Mouse (Mus musculus) right cerebral cortex, postnatal 4 days (tissue): ENCODE data around the gene Map2k5.

Experiments
- DNase-seq: peaks from one replicate; pipeline ENCODE4 v3.0.0-alpha.2; 2022

Map2k5 gene

DNA sequence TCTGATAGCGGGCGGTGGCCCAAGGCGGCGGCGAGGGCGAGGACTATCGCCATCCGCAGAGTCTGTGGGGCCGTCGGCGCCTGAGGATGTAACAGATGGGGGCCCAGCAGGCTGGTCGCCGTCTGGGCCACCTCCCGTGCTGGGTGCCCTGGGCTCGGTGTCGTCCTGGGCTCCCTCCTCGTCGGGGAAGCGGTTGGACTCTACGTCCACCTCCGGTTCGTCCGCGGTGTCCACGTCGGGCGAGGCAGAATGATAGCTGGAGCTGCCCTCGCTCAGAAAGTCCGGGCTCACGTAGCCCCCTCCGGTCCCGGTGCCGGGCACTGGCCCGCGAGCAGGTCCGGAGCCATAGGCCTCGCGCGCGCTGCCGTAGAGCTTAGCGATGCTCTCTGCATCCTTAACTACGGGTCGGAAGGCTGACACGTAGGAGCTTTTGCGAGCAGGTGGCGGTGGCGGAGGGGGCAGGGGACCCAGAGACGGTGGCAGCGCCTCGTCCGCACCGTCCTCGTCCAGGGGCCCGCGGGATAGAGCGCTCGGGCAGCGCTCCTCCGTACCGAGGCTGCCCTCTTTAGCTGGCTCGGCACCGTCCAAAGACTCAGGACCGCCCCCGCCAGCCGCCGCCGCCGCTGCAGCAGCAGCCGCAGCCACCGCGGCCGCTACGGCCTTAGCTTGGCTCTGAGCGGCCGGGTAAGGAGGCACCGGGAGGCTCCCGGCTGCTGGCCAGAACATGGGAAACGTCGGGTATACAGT, 233.0 kb downstream of the Map2k5 start:
- DNase-seq: no peak

GRCm38 (mm10) chr9:63143641-63144501, 233.8 kb downstream of the Map2k5 start:
- no peak for DNase-seq

DNA sequence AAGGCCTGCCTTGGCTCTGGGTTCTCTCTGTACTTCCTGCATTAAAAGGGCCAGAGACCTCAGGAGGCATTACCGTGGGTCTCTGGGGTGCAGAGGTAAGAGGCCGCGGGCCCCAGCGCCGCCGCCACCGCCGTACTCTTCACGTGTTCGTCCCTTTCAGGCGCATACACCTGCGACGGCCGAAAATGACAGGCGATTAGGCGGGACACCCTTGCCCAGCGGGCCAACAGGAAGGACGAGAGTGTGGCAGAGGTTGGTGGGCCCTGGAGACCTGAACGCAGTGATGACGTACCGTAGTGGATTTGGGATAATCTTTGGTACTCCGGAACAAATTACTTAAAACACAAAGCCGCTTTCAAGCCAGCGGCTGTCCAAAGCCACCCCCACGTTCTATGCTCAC, 234.5 kb downstream of the Map2k5 start:
- no peak for DNase-seq

- DNase-seq: no peak
Measured at GRCm38 (mm10) chr9:63142335-63143036, 235.2 kb downstream of the Map2k5 start.

DNA sequence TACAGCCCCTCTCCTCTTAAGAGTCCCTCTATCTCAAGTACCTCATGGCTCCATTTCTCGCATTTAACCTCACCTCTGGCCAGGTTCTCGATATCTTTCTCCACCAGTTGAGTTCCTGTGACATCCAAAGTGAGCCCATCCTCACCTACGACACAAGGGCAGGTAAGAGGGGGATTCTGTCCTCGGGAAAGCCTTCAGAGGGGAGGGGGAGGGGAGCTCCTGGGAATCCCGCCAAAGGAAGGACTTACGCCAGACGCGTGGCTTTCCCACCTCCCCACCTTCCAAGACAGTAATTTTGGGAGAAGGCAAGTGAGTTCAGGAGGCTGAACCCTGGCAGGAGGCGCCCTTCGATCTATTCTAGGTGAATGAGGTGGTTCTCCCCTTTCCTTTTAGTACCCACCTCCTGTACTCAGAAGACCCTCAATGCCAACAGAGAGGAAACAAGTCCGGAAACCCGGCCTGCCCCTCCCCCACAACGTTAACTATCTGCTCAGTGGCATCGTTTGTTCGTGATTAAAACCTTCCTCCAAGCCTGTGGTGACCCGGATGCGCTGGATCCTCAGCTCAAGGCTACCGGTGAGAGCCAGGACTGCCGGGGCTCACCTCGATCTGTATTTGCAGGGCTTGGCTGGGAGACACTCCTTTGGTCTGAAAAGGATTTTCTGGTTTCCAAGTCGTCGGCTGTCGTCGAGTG, 235.9 kb downstream of the Map2k5 start:
- DNase-seq: no peak

GRCm38 (mm10) chr9:63140211-63140610, 237.5 kb downstream of the Map2k5 start:
- no peak for DNase-seq

DNA sequence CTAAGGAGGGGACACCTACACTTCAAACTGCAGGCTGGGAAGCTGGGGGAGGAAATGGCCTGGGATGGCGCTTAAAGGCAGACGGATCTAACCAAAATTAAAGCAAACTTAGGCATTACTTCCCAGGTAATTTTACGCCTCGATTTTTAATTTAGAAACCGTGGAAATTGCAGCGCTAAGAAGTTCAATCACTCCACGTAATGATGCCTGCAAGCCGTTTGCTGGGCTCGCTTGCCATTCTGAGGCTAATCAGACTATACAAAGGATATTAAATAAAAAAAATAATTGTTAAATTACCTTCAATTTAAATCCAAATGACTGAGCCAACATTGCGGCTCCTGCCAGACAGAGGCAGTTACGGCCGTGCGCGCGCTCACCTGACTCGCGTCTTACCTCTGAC, 238.0 kb downstream of the Map2k5 start:
- DNase-seq: no peak

DNA sequence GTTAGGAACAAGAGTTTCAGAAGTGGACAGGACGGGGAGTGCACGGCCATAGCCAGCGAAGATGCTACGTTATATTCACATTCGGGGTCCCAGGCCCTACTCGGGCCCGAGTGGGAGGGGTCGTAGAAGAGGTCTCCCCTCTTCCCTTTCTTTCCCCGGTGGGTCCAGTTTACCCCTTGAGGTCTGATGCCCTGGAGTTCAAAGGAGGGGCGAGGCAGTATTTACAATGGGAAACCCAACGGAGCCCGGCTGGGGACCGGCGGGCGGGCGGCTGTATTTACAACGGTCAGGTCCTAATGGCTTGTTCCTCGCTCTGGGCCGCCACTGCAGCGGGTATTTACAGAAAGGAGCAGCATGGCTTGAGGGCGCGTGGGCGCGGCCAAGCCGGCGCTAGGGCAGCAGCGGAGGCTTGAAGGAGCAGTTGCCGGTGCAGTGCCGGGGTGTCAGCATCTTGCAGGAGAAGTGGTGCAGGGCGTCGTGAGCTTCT, 239.2 kb downstream of the Map2k5 start:
- DNase-seq: no peak

GRCm38 (mm10) chr9:63137615-63137915, 240.1 kb downstream of the Map2k5 start:
- DNase-seq: no peak

DNA sequence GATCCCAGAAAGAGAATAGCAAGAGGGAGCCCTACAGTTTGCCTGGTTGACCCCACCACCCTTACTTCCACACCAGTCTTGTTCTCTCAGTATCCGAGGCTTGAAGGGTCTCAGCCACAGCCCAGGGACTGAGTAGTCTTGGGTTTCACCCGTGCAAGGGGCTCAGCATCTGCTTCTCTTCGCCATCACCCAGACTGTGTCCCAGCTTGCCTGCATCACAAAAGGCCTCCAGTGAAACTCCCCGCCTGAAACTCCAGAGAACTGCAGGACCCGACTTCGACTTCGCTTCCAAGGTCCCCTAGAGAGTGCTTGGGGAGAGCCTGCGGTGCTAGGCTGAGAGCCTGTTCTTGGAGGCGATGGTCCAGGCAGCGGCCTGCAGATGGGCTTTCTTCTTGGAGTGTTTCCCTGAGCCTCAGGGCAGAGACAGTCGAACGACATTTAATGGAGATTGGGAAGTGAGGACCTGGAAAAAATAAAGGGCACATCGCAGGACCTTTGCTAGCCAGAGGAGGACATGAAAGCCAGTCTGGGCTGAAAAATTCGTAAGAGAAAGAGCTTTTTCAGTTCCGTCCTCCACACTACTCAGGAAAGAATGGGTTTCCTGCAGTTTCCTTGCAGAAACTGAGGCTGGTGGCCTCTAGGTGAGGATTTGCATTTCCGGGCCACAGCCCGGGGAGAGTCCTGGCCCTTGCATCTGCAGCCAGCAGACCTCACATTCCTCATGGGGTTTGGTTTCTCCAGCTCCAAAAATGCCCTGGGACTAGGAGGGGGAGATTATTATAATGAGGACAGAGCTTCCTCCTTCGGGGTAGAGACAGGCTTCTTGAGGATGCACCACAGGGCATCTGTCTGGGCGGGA, 240.7 kb downstream of the Map2k5 start:
- no peak for DNase-seq

- DNase-seq: no peak
Measured at GRCm38 (mm10) chr9:63136241-63136640, 241.5 kb downstream of the Map2k5 start.

DNA sequence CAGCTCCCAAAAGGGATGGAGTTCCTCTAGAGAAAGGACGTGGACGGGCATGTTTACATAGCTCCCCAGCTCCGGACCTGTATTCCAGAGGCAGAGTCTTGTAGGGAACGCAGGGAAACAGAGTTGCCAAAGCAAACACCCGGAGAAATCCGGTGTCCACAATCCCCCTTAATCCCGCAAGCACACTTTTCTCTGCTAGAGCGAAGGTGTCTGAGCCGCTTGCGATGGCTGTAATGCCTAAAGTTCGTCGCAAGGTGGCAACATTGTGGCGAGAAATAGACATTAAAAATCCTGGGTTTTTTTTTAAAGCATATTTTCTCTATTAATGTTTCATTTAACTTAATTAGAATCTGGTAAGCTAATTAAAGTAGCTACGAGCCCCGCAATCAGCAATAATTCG, 241.9 kb downstream of the Map2k5 start:
- peak; percentile 61 for DNase-seq

- no peak for DNase-seq
Measured at GRCm38 (mm10) chr9:63135356-63135755, 242.3 kb downstream of the Map2k5 start.

DNA sequence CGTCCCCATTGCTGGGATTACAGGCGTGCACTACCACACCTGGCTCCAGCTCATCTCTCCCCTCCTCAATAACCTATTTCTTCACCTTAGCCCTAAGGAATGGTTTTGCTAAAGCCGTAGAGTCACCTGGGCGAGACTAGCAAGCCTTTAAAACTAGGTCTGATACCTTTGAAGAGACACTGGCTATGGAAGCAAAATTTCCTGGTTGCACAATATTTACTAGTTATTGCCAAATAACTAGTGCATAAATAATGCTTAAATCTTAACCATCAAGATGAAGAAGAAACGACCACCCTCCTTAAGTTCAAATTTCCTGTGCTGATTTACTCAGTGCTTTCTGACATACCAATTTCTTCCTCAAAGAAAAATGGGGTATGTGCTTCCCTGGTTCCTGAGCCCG, 244.0 kb downstream of the Map2k5 start:
- no peak for DNase-seq

- DNase-seq: peak; percentile 88
Measured at GRCm38 (mm10) chr9:63132673-63133601, 244.8 kb downstream of the Map2k5 start.

- no peak for DNase-seq
Measured at GRCm38 (mm10) chr9:63131957-63132602, 245.6 kb downstream of the Map2k5 start.

- no peak for DNase-seq
Measured at GRCm38 (mm10) chr9:63129641-63130041, 248.1 kb downstream of the Map2k5 start.

GRCm38 (mm10) chr9:63124512-63124911, 253.2 kb downstream of the Map2k5 start:
- no peak for DNase-seq

- peak; percentile 87 for DNase-seq
Measured at GRCm38 (mm10) chr9:63123451-63124438, 254.0 kb downstream of the Map2k5 start.
